Mouse (Mus musculus): ENCODE measurements at regions not wholly inside any gene's neighbourhood (a gene's known extent, or its start where the extent isn't known, plus 50 kb on each side); places are given as distances from the start of the nearest gene placed in this dataset.

- H3K27me3 ChIP-seq (ENCODE audit: control insufficient read depth, insufficient read depth, low read depth, low read length) = peaks cover 3% of the 10 kb centered on the region; the same call in 1 of the 2 replicates
- no peak for ATAC-seq
- H3K27ac ChIP-seq (ENCODE audit: low read length) = no peak overlapping the region
- H3K4me1 ChIP-seq (ENCODE audit: control insufficient read depth, insufficient read depth, low read length) = peaks cover 8% of the 10 kb centered on the region; the same call in 1 of the 2 replicates
- no peak overlapping the region for H3K4me3 ChIP-seq (ENCODE audit: low read depth, low read length)
- H3K9ac ChIP-seq (ENCODE audit: low read depth, low read length) = no peak overlapping the region
- 64% methylated on average over 8 of the region's 8 CpGs for WGBS
- H3K36me3 ChIP-seq (ENCODE audit: control insufficient read depth, insufficient read depth, low read length) = no peaks in the 10 kb centered on the region
- no peak overlapping the region for H3K4me2 ChIP-seq (ENCODE audit: low read length)
- no peaks in the 10 kb centered on the region for H3K9me3 ChIP-seq (replicated peaks; ENCODE audit: control insufficient read depth, low read length, poor library complexity, severe bottlenecking)
Observed at GRCm38 (mm10) chr19:59630095-59630494, 171.9 kb downstream of the Emx2 start.

DNA sequence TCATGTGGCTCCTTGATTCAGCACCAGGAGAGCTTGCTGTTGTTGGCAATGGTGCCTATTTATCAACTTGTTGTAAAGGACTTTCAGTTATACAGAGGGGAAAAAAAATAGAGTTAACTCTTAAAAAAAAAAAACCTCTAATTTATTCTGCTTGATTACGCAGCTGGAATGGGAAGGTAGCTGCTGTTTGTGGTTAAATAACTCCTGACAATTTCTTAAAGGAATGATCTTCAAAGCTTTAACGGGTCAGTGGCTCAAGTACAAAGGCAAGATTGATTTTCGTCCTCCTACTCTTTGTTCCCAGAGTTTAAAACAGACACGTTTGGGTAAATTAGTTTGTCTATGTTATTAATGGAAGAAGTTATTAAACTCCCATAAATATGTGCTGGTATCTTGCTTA lies 172.5 kb downstream of the Emx2 start:
- peaks cover 3% of the 10 kb centered on the region; the same call in 1 of the 2 replicates for H3K27me3 ChIP-seq (ENCODE audit: control insufficient read depth, insufficient read depth, low read depth, low read length)
- 24% methylated on average over 4 of the region's 4 CpGs for WGBS
- no peaks in the 10 kb centered on the region for H3K36me3 ChIP-seq (ENCODE audit: control insufficient read depth, insufficient read depth, low read length)
- H3K4me3 ChIP-seq (ENCODE audit: low read depth, low read length) = no peak overlapping the region
- H3K4me1 ChIP-seq (ENCODE audit: control insufficient read depth, insufficient read depth, low read length) = peaks cover 8% of the 10 kb centered on the region; the same call in 1 of the 2 replicates
- H3K9me3 ChIP-seq (replicated peaks; ENCODE audit: control insufficient read depth, low read length, poor library complexity, severe bottlenecking) = no peaks in the 10 kb centered on the region
- no peak overlapping the region for H3K4me2 ChIP-seq (ENCODE audit: low read length)
- no peak for ATAC-seq
- H3K9ac ChIP-seq (ENCODE audit: low read depth, low read length) = no peak overlapping the region
- no peak overlapping the region for H3K27ac ChIP-seq (ENCODE audit: low read length)

DNA sequence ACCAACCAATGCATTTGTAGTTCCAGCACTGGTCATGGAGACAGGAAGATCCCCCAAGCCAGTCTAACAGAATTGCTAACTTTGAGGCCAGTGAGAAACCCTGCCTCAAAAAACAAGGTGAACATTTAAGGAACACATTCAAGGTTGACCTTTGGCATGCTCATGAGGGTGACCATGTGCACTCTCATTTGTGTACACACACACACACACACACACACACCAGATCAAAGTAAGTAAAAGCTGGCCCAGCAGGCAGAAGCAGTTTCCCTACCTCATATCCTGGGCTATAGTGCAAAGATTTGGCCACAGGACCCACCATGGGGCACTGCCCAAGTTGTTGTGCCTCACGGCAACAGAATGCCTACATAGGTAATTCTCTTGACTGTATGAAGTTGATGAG lies 173.4 kb downstream of the Emx2 start:
- H3K4me3 ChIP-seq (ENCODE audit: low read depth, low read length) = no peak overlapping the region
- H3K27ac ChIP-seq (ENCODE audit: low read length) = no peak overlapping the region
- no peak overlapping the region for H3K4me2 ChIP-seq (ENCODE audit: low read length)
- H3K9me3 ChIP-seq (replicated peaks; ENCODE audit: control insufficient read depth, low read length, poor library complexity, severe bottlenecking) = no peaks in the 10 kb centered on the region
- no peak for ATAC-seq
- H3K27me3 ChIP-seq (ENCODE audit: control insufficient read depth, insufficient read depth, low read depth, low read length) = peaks cover 3% of the 10 kb centered on the region; the same call in 1 of the 2 replicates
- H3K4me1 ChIP-seq (ENCODE audit: control insufficient read depth, insufficient read depth, low read length) = peaks cover 8% of the 10 kb centered on the region; the same call in 1 of the 2 replicates
- H3K36me3 ChIP-seq (ENCODE audit: control insufficient read depth, insufficient read depth, low read length) = no peaks in the 10 kb centered on the region
- H3K9ac ChIP-seq (ENCODE audit: low read depth, low read length) = no peak overlapping the region
- 69% methylated on average over 1 of the region's 1 CpGs for WGBS

GRCm38 (mm10) chr19:59636271-59636670 lies 178.1 kb downstream of the Emx2 start:
- no peaks in the 10 kb centered on the region for H3K4me1 ChIP-seq (ENCODE audit: control insufficient read depth, insufficient read depth, low read length)
- H3K4me3 ChIP-seq (ENCODE audit: low read depth, low read length) = no peak overlapping the region
- H3K27me3 ChIP-seq (ENCODE audit: control insufficient read depth, insufficient read depth, low read depth, low read length) = peaks cover 3% of the 10 kb centered on the region; the same call in 1 of the 2 replicates
- H3K27ac ChIP-seq (ENCODE audit: low read length) = no peak overlapping the region
- no peak overlapping the region for H3K4me2 ChIP-seq (ENCODE audit: low read length)
- H3K9ac ChIP-seq (ENCODE audit: low read depth, low read length) = no peak overlapping the region
- 61% methylated on average over 8 of the region's 8 CpGs for WGBS
- no peak for ATAC-seq
- H3K36me3 ChIP-seq (ENCODE audit: control insufficient read depth, insufficient read depth, low read length) = no peaks in the 10 kb centered on the region
- no peaks in the 10 kb centered on the region for H3K9me3 ChIP-seq (replicated peaks; ENCODE audit: control insufficient read depth, low read length, poor library complexity, severe bottlenecking)

DNA sequence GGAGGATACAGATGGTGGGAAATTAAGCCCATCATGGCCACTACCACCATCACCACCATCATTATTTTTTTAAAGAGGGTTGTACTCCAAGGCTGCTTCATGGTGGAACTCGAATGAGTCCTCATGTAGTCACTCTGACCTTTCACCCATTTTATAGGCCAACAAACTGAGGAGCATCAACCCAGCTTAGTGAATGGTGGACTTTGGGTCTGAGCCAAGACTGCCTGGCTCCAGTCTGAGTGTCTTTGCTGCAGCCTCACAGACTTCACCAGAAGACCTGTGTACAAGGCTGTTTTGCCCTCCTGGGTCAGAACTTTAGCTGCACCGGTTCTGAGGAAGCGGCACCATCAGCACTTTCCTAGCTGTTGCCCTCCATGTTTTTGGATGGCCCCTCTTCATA lies 184.4 kb downstream of the Emx2 start:
- Histone ChIP-seq H3K9me3 (replicated peaks; ENCODE audit: control insufficient read depth, low read length, poor library complexity, severe bottlenecking) (no peaks in the 10 kb centered on the region), H3K9ac (ENCODE audit: low read depth, low read length) (no peak overlapping the region), H3K36me3 (ENCODE audit: control insufficient read depth, insufficient read depth, low read length) (no peaks in the 10 kb centered on the region), H3K4me3 (ENCODE audit: low read depth, low read length) (no peak overlapping the region), H3K4me2 (ENCODE audit: low read length) (no peak overlapping the region), H3K4me1 (ENCODE audit: control insufficient read depth, insufficient read depth, low read length) (no peaks in the 10 kb centered on the region), H3K27ac (ENCODE audit: low read length) (no peak overlapping the region), H3K27me3 (ENCODE audit: control insufficient read depth, insufficient read depth, low read depth, low read length) (no peaks in the 10 kb centered on the region)
- 80% methylated on average over 3 of the region's 3 CpGs for WGBS
- no peak for ATAC-seq

DNA sequence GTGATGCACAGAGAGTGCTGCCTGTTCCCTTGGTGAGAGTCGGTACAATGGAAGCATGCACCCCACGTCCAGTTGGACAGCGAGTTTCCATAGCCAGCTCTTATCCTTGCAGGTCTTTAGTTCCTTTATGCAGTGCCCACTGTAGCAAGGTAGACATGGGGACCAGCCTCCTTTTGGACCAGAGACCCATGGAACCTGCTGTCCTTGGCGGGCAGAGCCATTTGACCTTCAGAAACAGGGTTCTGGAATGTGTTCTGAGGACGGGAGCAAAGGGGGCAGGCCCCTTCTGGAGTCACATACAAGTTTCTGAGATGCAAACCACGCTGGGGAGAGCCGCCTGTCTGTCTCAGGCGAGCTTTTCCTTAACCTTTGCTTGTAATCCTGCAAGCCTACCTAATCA lies 188.1 kb downstream of the Emx2 start:
- Histone ChIP-seq H3K4me1 (ENCODE audit: control insufficient read depth, insufficient read depth, low read length) (peaks cover 6% of the 10 kb centered on the region), H3K4me3 (ENCODE audit: low read depth, low read length) (no peak overlapping the region), H3K9ac (ENCODE audit: low read depth, low read length) (no peak overlapping the region), H3K27ac (ENCODE audit: low read length) (no peak overlapping the region), H3K36me3 (ENCODE audit: control insufficient read depth, insufficient read depth, low read length) (no peaks in the 10 kb centered on the region), H3K4me2 (ENCODE audit: low read length) (no peak overlapping the region), H3K9me3 (replicated peaks; ENCODE audit: control insufficient read depth, low read length, poor library complexity, severe bottlenecking) (no peaks in the 10 kb centered on the region), H3K27me3 (ENCODE audit: control insufficient read depth, insufficient read depth, low read depth, low read length) (no peaks in the 10 kb centered on the region)
- no peak for ATAC-seq
- WGBS = 72% methylated on average over 8 of the region's 8 CpGs

DNA sequence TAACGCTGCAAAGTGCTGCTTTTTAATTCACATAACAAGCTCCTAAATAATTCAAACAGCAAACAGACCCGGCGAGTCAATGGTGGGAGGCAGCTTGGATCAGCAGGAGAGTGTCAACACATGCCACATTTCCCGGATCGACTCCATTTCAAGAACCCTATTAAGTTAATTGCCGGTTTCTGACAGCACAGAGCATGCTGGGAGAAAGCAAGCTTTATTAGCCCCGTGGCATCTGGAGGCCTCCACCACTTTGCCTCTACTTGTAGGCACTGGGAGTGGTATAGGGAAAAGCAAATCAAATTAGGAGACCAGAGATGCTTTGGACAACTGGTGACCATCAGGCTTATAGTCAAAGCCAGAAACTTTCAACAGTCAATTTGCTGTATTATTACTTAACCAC lies 188.5 kb downstream of the Emx2 start:
- H3K9ac ChIP-seq (ENCODE audit: low read depth, low read length) = no peak overlapping the region
- no peak overlapping the region for H3K27ac ChIP-seq (ENCODE audit: low read length)
- H3K4me1 ChIP-seq (ENCODE audit: control insufficient read depth, insufficient read depth, low read length) = peaks cover 6% of the 10 kb centered on the region
- H3K27me3 ChIP-seq (ENCODE audit: control insufficient read depth, insufficient read depth, low read depth, low read length) = no peaks in the 10 kb centered on the region
- H3K9me3 ChIP-seq (replicated peaks; ENCODE audit: control insufficient read depth, low read length, poor library complexity, severe bottlenecking) = no peaks in the 10 kb centered on the region
- no peak overlapping the region for H3K4me2 ChIP-seq (ENCODE audit: low read length)
- no peaks in the 10 kb centered on the region for H3K36me3 ChIP-seq (ENCODE audit: control insufficient read depth, insufficient read depth, low read length)
- ATAC-seq = no peak
- no peak overlapping the region for H3K4me3 ChIP-seq (ENCODE audit: low read depth, low read length)
- 49% methylated on average over 7 of the region's 7 CpGs for WGBS

GRCm38 (mm10) chr19:59649421-59649820 lies 191.2 kb downstream of the Emx2 start:
- H3K9ac ChIP-seq (ENCODE audit: low read depth, low read length) = no peak overlapping the region
- H3K9me3 ChIP-seq (replicated peaks; ENCODE audit: control insufficient read depth, low read length, poor library complexity, severe bottlenecking) = no peaks in the 10 kb centered on the region
- no peaks in the 10 kb centered on the region for H3K36me3 ChIP-seq (ENCODE audit: control insufficient read depth, insufficient read depth, low read length)
- no peaks in the 10 kb centered on the region for H3K27me3 ChIP-seq (ENCODE audit: control insufficient read depth, insufficient read depth, low read depth, low read length)
- ATAC-seq = no peak
- H3K27ac ChIP-seq (ENCODE audit: low read length) = no peak overlapping the region
- H3K4me3 ChIP-seq (ENCODE audit: low read depth, low read length) = no peak overlapping the region
- no peak overlapping the region for H3K4me2 ChIP-seq (ENCODE audit: low read length)
- H3K4me1 ChIP-seq (ENCODE audit: control insufficient read depth, insufficient read depth, low read length) = peaks cover 6% of the 10 kb centered on the region
- 44% methylated on average over 5 of the region's 5 CpGs for WGBS

DNA sequence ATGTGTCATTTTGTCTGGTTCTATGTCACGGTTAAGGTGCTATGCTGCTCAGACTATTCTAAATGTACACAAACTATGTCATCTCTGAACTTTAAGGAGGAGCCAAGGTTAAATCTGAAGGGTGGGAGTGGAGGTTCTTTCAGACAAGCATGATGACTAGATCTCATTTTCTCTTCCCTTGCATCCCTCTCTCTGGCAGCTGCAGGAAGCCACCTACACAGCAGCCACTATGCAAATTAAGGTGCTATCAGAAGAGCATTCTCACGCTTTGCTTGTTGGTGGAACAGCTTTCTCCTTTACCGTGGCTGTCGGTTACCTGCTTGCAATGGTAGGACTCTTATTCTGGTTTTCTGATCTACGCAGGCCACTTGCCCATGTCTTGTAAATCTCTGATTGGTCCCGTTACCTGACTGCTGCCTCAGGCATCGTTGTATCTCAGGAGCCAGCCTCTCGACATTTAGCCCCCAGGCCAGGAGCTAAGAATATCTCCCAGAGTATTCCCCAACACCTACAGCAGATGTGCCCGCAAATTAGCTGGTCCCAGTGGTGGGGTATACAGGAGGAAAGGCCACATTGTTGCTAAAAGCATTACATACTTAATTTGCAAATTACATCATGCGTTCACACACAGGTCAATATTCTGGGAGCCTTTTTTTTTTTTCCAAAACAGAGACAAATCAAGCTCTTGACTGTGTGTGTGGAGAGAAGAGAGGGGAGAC lies 192.6 kb downstream of the Emx2 start:
- Histone ChIP-seq H3K36me3 (ENCODE audit: control insufficient read depth, insufficient read depth, low read length) (no peaks in the 10 kb centered on the region), H3K27ac (ENCODE audit: low read length) (no peak overlapping the region), H3K9ac (ENCODE audit: low read depth, low read length) (no peak overlapping the region), H3K4me1 (ENCODE audit: control insufficient read depth, insufficient read depth, low read length) (peaks cover 6% of the 10 kb centered on the region), H3K4me3 (ENCODE audit: low read depth, low read length) (no peak overlapping the region), H3K4me2 (ENCODE audit: low read length) (no peak overlapping the region), H3K9me3 (replicated peaks; ENCODE audit: control insufficient read depth, low read length, poor library complexity, severe bottlenecking) (no peaks in the 10 kb centered on the region), H3K27me3 (ENCODE audit: control insufficient read depth, insufficient read depth, low read depth, low read length) (no peaks in the 10 kb centered on the region)
- no peak for ATAC-seq
- WGBS = 63% methylated on average over 10 of the region's 10 CpGs

Measured in midbrain, embryonic 16.5 days (tissue).